Mouse (Mus musculus) lung, postnatal 4 days (tissue): ENCODE measurements at regions not wholly inside any gene's neighbourhood (a gene's known extent, or its start where the extent isn't known, plus 50 kb on each side); places are given as distances from the start of the nearest gene placed in this dataset.

Source experiments
- DNase-seq, 2 experiments: peaks; one replicate each; pipeline ENCODE4 v3.0.0; 2021

- DNase-seq = no peak
These were observed 547.9 kb upstream of the Lrrc6 start for GRCm38 (mm10) chr15:67048621-67049020.

DNA sequence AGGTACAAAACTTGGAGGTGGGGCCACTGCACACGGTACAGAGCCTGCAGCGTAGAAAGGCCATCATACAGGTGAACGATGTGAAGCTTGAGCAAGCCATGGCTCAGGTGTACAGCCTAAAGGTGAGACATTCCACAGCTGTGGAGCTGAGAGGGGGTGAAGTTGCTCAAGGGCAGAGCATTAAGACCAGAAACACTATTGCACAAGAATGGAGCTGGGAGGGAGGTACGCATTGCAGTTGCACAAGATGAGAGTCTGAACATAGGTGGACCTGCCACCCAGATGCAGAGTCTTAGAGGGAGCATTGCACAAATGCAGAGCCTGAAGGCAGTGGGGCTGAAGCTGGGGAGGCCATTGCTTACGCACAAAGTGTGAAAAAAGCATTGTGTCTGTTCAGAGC is 547.4 kb upstream of the Lrrc6 start:
- peak; percentile 25 to 35 for DNase-seq

- no peak for DNase-seq
These were observed 545.5 kb upstream of the Lrrc6 start for GRCm38 (mm10) chr15:67045920-67046804.

- DNase-seq = no peak
These were observed 544.6 kb upstream of the Lrrc6 start for GRCm38 (mm10) chr15:67045329-67045728.

- no peak for DNase-seq
These were observed 544.1 kb upstream of the Lrrc6 start for GRCm38 (mm10) chr15:67044806-67045205.

GRCm38 (mm10) chr15:67042131-67042530 is 541.4 kb upstream of the Lrrc6 start:
- DNase-seq = peak in 1 of 2 experiments; percentile 44

GRCm38 (mm10) chr15:67040229-67040628 is 539.5 kb upstream of the Lrrc6 start:
- no peak for DNase-seq

DNA sequence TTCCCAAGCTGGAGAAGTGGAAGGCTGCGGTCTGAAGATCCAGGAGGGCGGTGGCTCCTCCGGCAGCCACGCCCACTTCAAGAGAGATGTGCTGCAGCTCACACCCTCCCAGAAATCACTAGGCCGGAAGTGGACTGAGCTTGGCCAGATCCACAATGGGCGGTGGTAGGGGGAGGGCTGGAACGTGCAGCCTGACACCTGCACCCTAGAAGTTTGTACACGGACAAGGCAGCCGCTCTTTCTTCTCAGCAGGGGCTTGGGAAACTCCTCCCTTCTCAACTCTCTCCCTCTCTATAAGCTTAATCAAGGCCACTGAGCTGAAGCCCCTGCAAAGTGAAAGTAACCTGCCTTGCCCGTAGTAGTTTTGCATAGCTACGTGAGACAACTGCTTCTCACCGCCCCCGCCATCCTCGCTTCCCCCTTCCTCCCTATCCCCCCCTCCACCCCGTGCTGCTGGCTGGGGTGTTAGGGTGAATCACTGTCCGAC is 538.8 kb upstream of the Lrrc6 start:
- peak; percentile 79 to 84 for DNase-seq

DNA sequence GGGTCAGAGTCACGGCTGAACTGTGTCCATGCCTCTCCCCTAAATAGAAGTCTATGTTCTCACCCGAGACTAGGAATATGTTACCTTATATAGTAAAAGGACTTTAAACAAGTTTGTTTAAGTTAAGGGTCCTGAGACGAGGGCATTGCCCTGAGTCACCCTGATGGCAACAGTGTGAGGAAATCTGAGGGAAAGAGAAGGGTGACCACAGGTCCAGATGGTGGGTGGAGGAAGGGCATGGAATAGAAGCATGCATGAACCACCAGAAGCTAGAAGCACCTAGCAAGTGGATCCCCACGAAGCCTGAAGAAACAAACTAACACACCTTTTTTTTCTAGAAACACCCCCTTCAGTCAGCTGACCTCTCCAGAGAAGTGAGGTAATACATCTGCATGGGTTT is 536.9 kb upstream of the Lrrc6 start:
- no peak for DNase-seq

- DNase-seq = no peak
These were observed 535.6 kb upstream of the Lrrc6 start for GRCm38 (mm10) chr15:67036341-67036740.

GRCm38 (mm10) chr15:67033936-67034335 is 533.2 kb upstream of the Lrrc6 start:
- DNase-seq = no peak

DNA sequence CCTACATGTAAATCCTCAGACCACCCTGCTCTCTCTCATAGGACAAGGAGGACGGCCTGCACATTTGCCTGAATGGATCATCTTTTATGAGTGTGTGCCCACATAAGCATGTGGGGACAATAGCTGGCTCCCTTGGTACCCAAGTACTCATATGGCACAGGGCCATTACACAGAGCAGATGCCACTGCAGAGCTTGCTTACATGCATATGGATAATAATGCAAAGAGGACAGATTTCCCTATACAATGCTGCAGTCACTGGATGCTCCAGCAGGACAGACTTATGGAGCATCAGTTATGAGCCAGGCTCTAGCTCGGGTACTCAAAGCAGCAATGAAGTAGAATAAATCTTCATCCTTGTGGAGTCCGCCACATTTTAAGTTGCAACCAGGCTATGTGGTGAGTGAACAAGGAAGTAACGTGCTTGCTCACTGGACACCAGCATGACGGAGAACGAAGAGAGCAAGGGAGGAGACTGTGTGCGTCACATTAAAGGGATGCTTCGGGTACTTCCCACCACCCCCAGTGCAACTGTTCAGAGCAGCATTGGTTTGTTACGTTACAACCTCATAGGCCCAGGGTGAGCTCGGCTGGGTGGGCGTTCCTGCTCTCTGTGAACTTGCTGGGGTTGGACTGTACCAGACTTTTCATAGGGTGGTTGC is 531.3 kb upstream of the Lrrc6 start:
- no peak for DNase-seq

DNA sequence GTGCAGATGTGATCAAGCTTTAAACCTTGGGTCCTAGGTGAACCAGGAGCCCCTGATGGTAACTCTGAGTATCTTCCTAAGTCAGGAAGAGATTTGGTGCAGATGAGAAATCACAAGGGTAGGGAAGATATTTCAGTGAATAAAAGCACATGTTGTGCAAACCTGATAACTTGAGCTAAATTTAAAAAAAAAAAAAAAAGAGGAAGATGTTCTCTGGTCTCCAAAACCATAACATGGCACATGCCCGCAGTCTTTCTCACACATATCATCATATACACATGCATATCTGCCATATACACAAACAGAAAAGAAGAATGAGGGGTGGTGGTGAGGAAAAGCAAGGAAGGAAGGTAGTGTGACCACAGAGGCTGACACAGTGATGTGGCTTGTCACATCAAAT is 530.3 kb upstream of the Lrrc6 start:
- DNase-seq = no peak

GRCm38 (mm10) chr15:67028161-67028560 is 527.5 kb upstream of the Lrrc6 start:
- no peak for DNase-seq

GRCm38 (mm10) chr15:67027751-67028150 is 527.0 kb upstream of the Lrrc6 start:
- no peak for DNase-seq

GRCm38 (mm10) chr15:67025746-67026145 is 525.0 kb upstream of the Lrrc6 start:
- DNase-seq = no peak

DNA sequence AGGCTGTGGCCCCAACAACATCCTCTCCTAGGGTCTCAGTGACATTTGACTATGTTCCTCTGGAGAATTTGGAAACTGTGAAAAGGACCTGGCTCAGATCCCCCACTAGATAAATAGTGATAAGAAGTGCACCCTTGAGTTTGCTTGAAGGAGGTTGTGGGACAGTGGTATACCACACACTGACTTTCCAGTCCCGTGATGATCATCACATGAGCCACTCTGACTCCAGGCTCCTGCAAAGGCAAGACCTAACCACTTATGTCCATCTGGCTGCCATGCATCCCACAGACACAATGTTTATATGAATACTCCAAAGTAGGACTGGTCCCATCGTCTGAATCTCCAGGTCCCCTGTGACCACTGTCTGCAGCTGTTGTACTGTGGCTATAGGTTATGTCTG is 523.7 kb upstream of the Lrrc6 start:
- DNase-seq = no peak

- DNase-seq = no peak
These were observed 522.4 kb upstream of the Lrrc6 start for GRCm38 (mm10) chr15:67023081-67023480.

DNA sequence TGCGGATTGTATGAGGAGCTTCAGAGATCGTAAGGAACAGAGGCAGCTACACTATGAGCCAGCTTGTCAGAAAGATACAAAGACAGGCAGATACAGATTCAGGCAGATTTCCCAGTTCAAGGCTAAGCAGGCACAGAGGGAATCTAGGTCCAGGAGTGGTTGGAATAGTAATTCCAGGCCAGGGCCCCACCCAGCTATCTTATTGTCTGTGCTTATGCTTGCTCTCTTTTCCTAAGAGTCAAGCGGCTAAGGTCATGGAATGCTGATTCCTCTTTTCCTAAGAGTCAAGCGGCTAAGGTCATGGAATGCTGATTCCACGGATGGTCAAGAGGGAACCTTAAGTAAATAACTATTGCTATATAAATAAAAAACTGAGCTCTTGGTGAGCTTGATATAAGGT is 520.7 kb upstream of the Lrrc6 start:
- no peak for DNase-seq

DNA sequence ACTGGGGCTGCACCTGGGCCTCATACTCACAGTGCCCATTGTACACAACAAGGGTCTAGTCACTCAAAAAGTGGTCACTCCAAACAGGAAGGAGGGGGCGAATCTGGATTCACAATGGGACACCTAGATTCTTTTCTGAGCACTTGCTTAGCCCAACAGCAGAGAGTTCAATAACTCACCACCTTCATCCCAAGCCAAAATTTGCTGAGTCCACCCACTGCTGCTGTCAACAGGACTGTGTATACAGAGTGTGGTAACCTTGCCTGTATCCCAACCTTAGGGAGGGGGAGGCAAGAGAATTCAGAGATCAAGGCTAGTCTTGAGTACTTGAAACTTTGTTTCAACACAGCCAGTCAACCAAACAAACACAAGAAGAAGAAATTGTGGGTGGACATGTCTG is 519.2 kb upstream of the Lrrc6 start:
- no peak for DNase-seq

DNA sequence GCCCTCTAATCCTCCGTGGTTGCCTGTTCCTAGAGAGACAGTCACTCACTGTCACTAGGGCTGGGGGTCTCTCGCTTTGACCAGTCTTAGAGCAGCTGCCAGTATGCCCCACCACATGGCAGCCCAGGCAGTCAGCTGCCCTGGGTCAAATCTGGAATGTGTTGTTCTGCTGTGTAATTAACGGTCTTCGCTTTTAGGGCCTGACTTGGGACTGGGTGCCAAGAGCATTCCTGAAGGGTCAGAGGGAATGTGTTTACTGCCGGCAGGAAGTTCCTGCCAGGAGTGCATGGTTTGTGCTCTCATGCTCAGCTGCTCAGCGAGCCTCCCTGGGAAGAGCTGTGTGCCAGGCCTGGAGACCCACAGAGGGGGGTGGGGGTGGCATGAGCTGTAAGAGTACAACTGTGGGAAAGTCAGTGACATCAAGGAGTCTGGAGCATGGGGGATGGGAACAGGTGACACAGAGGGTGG is 518.5 kb upstream of the Lrrc6 start:
- DNase-seq = peak; percentile 49 to 78
